Mouse (Mus musculus): ENCODE results near the gene Mfsd4b1.

DNA sequence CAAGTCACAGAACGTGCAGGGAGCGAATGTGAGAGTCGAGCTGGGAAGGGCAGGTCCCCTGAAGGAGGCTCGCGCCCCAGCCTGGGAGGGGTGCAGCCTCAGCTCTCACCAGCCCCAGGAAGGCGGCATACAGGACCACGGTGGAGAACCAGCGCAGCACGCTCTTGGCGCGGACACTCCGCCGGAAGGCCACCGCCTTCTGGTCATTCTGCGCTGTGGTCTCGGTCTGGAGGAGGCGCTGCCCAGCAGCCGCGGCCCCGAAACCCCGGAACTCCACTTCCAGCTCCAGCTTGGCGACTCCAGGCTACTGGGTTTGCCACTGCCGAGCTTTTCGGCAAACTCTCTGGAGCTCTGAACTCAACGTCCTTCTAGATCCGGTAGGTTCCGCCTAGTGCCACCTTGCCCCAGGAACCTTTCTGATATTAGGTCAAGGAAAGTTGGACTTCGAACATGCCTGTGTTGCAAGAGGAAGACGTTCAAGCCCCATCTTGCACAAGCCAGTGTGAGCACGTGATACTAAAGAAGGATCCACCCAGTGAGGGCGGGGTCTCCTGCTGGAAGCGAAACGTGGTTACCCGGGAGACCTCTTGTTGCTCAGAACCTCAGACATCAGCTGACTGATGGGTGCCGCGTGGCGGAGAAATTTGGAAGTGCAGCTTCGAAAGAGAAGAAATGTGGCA is 65.2 kb downstream of the Mfsd4b1 start, which contains the start of gene Mfsd4b3:
- TF ChIP-seq CTCF (IDR thresholded peaks at IDR 0.05; ENCODE audit: borderline replicate concordance, extremely low read depth, insufficient read depth, insufficient read length), result peak; percentile 88
- TF ChIP-seq POLR2A (IDR thresholded peaks at IDR 0.05; ENCODE audit: borderline replicate concordance, extremely low read depth, insufficient read depth, insufficient read length, poor library complexity, severe bottlenecking), result no peak

Data from brain, embryonic 14.5 days (tissue).